Mouse (Mus musculus): Measurements from ENCODE around the gene Adgrv1.
"Not testable (repeated sequence)": the region's sequence is repeated elsewhere in the genome, so short reads cannot be mapped to it uniquely, and the experiment has no call there.

The Adgrv1 gene

DNA sequence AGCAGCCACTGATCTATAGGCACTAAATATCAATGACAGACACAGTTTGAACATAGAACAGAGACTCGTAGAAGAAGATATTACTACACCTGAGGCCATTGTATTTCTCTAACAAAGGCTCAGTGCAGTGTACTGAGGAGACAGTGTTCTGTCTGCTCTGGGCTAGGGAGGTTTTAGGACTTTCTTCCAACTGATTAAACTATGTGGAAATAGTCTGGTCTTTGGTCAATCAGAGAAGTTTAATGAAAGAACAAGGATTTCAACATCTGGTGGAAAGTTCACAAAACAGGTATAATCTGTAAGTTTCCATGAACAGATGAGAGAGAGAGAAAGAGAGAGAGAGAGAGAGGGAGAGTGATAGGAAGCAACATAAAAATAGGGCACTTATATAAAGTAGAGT is 297.7 kb downstream of the Adgrv1 start:
- DNase-seq (ENCODE audit: low spot score): no peak

DNA sequence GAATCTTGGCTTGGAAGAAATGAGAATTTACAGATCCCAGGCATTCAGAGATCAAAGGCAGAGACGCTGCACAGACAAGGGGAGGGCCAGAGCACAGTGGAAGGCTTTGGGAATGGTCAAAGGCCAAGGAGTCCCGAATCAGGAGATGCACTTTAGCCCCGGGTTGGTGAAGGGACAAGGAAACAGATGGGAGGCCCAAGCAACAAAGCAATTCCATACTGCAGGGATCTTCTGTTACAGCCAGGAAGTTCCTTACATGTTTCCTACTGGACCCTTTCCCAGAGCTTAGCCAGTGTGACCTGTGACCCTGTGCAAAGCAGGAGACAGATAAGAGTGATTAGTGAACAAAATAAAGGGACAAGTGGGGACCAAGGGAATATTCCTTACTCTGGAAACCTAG is 300.9 kb downstream of the Adgrv1 start:
- DNase-seq (ENCODE audit: low spot score): peak; percentile 75

DNA sequence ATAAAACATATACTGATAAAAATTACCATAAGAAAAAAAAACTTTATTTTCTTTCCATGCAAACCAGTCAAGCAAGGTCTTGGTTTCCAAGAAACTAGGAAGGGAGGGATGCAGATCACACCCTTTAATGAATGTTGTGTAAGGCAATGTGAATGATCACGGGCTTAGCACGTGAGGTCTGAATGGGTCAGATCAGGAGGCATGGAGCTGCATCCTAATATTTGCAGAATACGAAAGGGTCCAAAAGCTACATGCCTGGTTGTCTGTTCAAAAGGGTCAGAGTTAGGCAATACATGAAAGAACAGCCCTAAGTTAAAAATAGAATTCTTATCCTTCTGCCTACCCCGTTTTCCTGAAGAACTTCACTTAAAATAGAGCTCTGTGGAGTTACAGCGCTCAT is 303.2 kb downstream of the Adgrv1 start:
- DNase-seq (ENCODE audit: low spot score): no peak

DNA sequence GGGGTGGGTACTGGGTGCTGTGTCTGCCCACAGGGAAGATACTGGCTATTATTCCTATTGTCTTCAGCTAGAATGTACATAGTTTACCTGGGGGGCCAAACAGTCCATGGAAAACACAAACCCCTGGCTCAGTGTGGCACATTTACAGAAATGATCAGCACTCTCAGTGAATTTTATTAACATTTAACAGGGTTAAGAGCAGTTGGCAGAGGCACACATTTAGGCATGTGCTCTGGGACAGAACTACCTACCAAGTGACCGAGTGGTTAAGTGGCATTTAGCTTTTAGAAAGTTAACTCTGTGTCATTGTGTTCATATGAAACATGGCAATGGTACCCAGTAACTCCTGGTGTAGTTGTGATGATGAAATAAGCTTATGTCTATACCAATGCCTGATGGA is 304.8 kb downstream of the Adgrv1 start:
- DNase-seq (ENCODE audit: low spot score): no peak

DNA sequence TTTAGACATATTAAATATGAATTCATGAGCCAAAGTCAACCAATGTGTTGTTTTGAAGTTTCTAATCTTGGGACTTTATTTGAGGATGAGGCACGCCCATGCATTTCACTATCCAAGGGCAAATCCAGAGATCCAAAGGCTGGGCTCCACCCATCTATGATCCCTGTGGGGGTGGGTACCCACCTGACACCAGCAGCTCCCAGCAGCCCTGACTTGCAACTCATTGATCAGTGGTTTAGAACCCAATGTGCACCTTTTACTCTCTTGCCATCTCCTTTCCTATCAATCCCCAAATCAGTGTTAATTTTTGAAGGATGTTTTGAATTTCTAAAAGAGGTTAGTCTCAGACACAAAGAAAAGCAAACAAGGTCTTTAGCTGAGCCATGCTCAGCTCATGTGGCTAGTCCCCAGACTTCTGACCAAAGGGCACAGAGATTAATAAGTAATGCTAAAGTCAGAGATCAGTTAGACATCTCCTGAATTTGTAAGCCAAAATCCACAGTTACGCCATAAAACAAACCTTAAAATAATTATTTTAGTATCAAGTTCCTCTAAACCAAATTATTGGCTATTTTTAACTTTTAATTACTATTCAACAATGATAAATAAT is 307.2 kb downstream of the Adgrv1 start:
- peak; percentile 59 for DNase-seq (ENCODE audit: low spot score)

DNA sequence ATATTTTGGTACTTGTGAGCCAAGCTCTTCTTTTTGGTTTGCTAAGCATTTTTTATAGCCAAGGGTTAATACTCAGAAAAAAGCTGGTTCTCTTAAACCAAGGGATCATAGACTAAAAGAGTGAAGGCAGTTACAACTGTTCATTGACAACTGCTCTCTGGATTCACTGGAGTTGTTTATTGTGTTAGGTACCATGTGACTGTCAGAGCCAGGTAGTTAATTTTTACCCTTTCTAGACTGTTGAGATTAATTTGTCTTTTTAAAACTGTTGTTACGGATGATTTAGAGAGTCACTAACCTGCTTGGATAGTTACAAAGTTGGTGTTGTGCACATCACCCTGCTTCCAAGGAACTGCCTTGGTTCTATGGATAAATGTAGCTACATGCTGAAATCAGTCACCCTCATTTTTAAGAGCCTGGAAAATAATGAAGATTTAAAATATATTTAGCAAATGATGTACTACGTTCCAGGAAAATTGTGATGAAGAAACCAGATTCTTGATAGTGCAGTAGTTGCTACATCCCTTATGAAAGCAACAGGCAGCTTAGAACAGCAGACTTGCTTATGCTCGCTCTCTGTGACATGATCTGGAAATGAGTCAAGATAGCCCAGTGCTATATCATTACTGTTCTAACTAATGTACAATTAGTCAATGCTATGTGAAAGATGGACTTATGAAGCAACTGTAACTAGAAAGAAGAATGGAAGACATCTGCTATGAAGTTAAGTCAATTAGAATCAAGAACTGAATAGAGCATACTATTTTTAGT is 309.2 kb downstream of the Adgrv1 start:
- no peak for DNase-seq (ENCODE audit: low spot score)

DNA sequence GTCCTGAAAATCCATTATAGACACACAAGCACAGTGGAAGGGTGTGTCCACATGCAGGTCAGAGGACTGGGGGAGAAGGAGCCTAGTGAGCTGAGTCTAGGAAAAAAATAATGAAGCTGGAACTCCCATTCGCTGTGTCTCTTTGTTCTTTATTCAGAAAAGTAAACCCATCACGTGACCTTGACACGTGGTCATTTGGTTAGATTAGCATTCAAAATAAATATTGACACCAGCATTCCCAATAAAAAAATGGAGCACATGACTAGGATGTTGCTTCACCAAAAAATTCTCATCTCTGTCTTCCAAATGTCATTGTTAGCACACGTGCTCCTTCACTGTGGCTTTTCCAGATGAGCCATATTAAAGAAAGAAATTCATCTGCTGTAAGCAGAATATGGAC is 316.4 kb downstream of the Adgrv1 start:
- DNase-seq (ENCODE audit: low spot score): no peak

DNA sequence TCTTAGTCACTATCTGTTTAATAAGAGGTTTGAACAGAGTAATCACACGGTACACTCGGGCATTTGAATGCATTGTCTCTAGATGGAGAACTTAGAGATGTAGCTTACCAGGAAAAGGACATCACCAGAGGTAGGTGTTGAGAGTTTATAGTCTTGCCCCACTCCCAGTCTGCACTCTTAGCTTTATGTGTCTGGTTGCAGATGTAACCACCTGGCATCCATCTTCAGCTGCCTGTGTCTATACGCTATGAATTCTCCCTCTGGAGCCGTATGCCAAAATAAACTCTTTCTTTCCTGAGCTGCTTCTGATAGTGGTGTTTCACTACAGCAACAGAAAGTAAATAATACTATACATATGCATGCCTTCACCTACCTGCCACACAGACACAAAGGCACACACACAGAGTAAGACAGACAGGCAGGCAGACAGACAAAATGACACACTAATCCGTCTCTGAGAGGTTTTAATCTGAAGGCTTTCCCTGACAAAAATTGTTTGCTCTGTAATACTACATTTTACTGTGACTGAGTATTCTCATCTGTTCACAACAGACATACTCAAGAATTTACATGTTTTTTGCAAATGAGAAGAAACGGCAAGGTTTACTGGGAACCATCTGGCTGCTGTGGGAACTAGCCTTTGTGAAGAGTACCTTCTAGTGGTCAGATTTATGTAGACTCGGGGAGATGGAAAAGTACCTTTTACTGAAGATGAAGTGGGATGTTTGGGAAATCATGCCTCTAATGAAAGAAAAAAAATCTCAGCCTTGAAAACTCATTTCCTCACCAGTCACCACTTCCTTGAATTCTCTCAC is 318.4 kb downstream of the Adgrv1 start:
- DNase-seq (ENCODE audit: low spot score): no peak

DNA sequence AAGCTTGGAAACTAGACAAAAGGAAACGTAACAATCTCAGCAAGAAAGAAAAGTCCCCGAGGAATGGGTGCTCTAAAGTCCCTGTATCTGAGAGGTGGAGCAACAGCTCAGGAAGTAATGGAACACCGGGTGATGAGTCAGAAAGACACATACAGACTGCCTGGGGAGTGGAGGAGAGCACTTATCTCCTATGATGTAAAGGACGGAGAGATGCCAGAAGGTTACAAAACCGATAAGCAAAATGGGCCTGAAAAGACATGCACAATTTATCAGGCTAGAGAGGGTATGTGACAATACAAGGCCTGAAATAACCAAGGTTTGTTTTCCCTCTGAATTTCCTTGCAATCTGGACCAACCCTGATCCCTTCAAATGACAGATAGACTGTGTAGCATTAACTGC is 320.8 kb downstream of the Adgrv1 start:
- DNase-seq (ENCODE audit: low spot score): no peak

DNA sequence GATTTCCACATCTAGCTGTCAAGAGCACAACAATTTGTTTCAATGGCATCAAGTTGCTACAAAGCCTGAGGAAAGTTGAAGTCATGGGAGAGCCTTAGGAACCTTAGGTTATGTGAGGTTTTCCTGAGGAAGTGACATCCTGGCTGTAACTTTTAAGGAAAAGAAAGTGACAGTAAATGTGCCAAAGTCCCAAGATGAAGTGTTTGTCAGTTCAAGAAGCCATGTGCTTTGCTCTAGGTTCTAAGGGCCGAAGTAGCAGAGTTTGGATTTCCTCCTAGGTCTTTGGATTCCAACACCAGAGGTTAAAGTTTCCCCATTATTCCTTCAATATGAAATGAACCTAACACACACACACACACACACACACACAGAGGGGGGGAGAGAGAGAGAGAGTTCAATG is 332.1 kb downstream of the Adgrv1 start:
- no peak for DNase-seq (ENCODE audit: low spot score)

DNA sequence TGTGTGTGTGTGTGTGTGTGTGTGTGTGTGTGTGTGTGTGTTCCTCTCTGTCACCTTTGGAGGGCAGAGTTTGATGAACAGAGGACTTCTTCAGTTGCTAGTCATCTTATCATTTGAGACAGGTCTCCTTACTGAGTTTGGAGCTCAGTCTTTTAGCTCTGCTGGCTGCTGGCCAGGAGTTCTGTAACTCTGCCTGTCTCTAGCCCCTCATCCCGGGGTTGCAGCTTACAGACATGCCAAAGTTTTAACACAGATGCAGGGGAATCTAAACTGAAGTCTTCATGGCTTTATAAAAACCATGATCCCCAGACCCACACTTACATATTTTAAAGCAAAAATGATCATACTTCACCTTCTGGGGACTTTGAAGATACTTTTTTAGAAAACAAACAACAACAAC is 338.8 kb downstream of the Adgrv1 start:
- no peak for DNase-seq (ENCODE audit: low spot score)

DNA sequence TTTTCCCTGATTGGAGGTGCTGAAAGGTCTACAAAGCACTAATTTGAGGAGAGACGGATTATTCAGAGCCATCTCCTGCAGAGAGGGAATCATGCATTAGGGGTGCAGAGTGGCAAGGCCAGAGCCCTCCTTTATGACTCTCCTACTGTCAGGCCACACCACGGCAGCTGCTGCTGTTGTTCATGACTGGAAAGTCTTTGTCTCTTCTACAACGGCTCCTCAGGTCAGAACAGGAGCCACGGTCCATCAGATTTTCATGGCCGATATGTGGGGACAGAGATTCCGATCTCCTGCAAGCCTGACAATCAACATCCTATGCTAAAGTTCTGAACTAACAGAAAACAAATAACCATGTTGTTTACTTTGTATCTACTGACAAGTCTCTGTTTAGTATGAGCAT is 350.8 kb downstream of the Adgrv1 start:
- DNase-seq (ENCODE audit: low spot score): no peak

DNA sequence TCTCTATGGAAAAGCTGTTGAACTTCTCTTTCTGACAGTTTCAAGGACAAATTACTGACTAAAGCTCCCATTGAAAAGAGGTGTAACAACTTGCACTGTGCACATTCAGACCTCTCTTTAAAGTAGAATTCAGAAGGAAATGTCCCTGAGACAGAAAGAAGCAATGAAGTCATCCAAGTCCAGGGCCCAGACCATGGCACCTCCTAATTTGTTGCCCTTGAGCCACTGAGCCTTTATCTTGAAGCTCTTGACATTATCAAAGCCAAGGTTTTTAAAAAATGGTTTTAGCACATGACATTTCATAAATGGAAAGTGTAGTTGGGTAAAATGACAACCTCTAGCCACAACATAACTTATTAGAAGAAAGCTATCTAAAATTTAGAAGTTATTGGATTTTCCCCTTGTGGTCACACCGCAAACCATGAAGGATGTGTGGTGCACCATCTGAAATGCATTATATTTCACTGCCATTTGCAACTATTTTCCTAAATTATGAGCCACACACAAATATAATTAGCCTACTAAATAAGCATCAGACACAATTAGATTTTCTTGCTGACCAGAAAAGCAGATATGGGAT is 352.2 kb downstream of the Adgrv1 start:
- no peak for DNase-seq (ENCODE audit: low spot score)

DNA sequence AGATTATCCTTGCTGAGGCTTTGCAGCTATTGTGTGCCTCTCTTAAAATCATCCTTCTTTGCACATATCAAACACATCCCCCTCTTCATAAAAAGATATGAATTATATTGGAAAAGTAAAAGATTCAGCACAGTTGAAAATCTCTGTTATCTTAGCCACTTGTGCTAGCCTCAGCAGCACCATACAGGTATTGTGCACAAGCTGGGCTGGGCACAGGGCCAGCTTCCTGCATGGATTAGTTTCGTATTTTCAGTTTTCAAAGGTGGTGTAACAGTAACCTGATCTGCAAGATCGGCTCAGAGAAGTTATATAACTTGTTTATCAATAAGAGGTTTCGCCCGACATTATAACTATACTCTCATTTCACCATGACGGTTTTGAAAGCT is 353.6 kb downstream of the Adgrv1 start:
- no peak for DNase-seq (ENCODE audit: low spot score)

DNA sequence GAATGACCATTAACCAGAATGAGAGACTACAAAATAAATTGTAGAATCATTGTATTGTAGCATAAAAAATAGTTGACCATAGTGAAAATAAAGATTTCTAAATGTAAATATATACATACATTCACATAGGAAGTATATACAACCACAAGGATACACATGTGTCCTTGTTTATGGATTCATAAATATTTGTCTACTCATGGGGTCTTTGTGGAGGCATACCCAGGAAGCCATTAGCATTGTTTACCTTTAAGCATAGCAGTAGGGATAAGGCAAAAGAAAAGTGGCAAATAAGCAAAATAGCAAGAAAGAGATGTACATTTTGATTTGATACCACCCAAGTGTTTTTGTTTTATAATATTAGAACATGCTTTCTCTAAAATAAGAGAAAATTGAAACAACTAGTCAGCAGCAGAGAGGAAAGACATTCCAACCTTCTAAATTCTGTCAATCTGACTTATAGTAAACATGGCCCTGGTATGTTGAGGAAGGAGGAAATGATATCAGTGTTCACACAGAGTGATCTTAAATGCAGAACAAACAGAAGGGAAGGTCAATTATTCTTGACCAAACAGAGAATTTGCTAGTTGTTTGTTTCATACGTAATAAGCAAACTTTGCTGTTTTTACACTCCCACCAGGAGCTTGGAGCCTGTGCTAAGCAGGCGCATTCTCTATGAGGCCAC is 354.1 kb downstream of the Adgrv1 start:
- no peak for DNase-seq (ENCODE audit: low spot score)

DNA sequence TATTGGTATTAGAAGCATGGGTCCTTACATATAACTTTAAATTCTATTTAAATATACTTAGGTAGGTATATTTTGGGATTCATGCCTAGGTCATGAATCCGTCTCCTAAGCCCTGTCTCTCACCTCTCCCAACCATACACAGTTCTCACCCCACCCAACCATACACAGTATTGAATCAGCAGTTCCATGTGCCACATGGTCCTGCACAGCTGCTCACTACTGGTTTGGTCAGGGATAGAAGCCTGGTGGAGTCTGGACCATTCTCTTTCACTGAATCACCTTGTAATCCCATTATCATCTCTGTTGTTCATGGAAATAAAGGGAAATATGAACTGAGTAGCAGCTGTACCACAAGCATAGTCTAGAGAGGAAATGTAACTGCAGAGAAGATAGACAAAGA is 359.1 kb downstream of the Adgrv1 start:
- DNase-seq (ENCODE audit: low spot score): no peak

DNA sequence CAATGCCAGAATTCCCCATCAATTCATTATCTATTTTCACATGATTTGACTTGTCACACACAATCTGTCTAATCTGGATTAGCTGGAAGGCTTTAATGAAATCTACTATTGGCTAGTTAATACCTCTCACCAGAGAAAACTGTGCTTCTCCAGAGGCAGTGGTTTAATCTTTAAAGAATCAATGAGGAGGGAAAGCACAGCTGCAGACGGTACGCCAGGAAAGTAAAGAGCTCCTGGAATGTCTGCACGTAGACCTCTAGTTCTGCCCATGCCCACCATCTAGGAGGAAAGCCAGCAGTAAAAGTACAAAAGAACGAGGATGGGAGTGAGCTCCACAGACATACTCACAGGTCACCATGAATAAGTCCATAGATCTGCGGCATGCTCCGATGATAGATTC is 362.6 kb downstream of the Adgrv1 start:
- DNase-seq (ENCODE audit: low spot score): no peak

DNA sequence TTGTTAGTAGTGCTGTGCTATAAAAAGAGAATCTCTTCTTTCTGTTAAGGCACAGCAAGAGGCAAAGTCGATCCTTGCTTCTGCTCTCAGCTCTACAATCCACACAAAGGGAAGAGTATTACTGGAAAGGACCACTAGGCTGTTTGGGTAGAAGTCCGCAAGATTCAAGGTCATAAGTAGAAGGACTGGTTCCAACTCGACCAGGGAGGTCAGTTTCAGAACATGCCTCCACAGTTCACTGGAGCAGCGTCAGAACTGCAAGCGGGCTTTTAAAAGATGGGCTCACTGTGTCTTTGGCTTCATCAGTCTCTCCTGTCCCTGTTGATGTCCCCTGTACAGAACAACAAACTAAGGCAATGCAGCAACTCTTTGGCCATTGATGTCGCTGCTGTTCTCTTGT is 363.9 kb downstream of the Adgrv1 start:
- DNase-seq (ENCODE audit: low spot score): no peak

DNA sequence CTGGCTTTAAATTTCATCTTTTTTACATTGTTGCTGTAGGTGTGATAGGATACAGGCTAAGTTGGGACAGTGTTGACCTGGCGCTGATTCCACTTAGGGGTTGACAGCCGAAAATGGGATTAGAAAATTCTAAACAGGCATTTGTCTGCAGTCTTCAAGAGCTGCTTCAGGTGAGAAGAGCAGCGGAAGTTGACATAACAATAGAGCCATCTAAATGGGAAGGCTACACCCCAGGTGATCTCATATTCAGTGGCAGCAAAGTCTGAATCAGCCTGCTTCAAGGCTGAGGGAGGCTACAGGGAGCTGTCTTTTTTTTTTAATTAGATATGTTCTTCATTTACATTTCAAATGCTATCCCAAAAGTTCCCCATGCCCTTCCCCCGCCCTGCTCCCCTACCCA is 365.5 kb downstream of the Adgrv1 start:
- not testable (repeated sequence) for DNase-seq (ENCODE audit: low spot score)

DNA sequence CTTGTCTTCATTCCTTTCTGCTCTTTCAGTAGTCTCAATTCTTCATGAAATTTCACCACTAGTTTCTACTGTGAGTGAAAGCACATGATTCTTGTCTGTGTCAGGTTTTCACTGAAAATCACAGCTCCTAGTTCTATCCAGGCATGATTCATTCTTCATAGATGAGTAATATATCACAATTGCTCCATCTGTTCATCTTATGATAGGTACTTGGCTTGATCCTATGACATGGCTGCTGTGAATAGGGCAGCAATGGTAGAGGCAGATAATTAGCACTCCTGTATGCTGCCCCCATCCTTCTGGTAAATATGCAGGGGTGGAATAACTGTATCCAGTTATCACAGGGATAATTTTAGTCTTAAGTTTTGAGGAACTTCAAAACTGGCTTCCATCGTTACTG is 368.5 kb downstream of the Adgrv1 start:
- DNase-seq (ENCODE audit: low spot score): no peak

DNA sequence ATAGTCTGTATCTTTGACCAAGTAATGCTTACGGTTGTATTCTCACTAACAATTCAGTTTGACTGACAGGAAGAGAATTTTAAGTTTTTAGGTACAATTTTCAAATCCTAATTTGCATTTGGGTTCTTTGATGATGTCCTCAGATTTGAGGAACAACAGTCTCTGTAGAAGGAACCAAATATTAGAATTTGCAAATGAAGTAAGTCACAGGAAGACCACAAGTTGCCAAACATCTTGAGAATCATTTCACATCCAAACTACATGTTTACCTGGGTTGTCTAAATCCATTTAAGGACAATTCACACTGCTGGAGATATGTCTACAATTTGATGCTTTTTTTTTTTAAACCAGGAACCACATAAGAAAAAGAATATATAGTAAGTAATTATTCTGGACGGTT is 391.8 kb downstream of the Adgrv1 start:
- no peak for DNase-seq (ENCODE audit: low spot score)

DNA sequence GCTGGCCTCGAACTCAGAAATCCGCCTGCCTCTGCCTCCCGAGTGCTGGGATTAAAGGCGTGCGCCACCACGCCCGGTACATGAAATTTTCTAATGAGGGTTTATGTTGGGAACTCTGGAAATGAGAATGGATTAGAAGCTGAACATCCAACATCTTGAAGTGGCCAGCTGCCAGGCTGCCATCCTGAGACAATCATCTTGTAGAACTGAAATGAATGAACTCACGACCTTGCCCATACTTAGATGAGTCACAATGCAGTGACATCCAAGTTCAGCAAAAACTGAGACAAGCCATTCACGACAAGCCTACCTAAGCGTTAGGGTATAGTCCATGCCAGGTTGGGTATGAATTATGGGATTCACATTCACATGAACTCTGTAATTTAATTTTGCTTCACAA is 393.1 kb downstream of the Adgrv1 start:
- no peak for DNase-seq (ENCODE audit: low spot score)
